Mouse (Mus musculus): Measurements from ENCODE around the gene Syne1. TPM values are rescaled to one million over a fixed set of nuclear protein-coding genes. Genes with fewer than 3 reads are reported as not detected.

Syne1 gene
- polyA plus RNA-seq (2017; shearing (Covaris generic)): 32.8 TPM

DNA sequence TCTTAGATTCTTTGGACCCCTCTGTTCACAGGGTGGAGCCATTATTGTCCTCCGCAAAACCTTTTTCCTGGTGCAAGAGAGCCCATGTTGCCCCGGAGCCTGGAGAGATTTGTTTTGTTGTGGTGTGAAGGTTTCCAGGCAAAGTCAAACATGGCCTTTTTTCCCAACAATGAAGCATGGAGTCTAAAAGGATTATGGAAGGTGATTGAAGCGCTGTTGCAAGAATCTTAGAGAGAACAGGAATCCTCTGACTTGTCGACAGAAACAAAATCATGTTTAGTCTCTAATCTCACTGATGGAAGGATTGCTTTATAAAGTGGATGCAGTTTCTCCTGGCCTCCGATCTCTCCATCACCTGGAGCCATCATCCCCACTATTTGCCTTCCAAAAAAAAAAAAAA, at the start of gene Syne1:
Gene Syne1 (minus strand): TSS at position 101 of the 400 bp plus-strand sequence.

DNA sequence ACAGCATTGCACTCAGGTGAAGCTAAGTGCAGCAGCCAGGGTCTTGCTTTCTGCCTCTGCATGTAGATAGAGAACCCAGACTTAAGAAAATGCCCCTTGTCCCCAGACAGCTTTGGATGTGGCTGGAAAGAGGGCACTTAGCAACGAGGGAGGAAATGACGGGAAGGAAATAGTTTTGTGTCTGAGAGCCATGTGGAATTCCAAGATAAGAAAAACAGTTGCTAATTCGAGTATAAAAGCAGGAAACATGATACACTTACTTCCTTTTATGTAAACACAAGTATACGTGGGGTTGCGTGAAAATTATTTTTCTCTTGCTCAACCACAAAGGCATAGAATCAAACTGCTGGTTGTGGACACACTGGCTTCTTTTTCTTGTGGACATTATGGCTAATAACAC, 42.2 kb upstream of the Syne1 start, which contains the start of gene Myct1:
Gene Myct1 (plus strand): TSS at position 312 of the 400 bp plus-strand sequence.

DNA sequence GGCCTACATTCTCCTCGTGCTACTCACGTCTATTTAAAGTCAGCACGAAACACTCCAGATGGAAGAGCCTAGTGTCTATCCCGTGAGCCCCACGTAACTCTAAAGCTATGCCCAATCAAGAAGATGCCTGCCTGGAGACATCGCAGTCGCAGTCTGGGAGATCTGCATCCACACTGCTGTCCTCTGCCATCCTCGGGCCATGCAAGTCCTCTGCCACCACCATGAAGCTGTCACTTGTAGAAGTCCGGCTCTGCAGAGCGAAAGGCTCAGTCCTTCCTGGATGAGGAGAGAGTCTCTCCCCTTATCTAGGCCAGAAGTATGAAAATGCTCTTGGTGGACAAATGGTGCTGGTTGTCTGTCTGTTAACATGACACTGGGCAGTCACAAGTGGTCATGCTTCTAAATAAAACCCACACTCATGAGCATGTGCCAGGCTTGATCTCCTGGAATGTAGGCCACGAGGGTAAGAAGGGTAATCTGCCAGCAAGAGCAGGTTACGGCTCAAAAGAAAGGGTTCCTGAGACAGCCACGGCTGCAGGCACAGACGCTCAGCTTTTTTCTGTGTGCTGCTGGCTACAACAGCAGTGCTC, 482.5 kb downstream of the Syne1 start, which contains the start of gene Gm10097:
Gene Gm10097 (plus strand): TSS at position 517 of the 590 bp plus-strand sequence.

Other genes starting within 250 kb of the Syne1 start
- gene Myct1, start 42.3 kb upstream of the Syne1 start, polyA plus RNA-seq (2017; shearing (Covaris generic)): not detected
- not detected for gene Vip, start 87.7 kb upstream of the Syne1 start, polyA plus RNA-seq (2017; shearing (Covaris generic))

Measured in activated CD4-positive, CD25-positive, alpha-beta regulatory T cell, adult 9 weeks (primary cell).